Mouse (Mus musculus) c-Kit-positive CD71-negative TER-119-negative erythroid progenitor cells, embryonic 14.5 days (primary cell): ENCODE data around the gene Dclk1.
"Not testable (repeated sequence)": the region's sequence is repeated elsewhere in the genome, so short reads cannot be mapped to it uniquely, and the experiment has no call there.

Source experiments
- DNase-seq: peaks from one replicate; pipeline ENCODE4 v3.0.0-alpha.2; 2013; ENCODE audit warnings: low read depth

Dclk1 gene

GRCm38 (mm10) chr3:55241730-55242421, at the start of gene Dclk1:
Gene Dclk1, plus strand, starts transcription at chr3:55242364.
- no peak for DNase-seq

DNA sequence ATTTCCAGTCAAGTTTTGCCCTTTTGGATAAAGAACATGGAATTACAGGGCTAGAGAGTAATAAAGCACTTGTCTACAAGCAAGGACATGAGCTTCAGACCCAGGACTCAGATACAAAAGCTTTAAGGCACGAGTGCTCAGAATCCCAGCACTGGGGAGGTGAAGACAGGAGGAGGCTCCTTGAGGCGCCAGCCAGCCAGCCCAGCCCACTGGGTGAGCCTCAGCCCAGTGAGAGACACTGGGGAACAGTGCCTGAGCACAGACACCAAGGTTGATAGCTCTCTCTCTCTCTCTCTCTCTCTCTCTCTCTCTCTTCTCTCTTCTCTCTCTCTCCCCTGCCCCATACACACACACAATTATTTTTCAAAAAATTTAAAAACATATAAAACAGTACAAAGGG, 48.8 kb upstream of the Dclk1 start:
- DNase-seq = no peak

DNA sequence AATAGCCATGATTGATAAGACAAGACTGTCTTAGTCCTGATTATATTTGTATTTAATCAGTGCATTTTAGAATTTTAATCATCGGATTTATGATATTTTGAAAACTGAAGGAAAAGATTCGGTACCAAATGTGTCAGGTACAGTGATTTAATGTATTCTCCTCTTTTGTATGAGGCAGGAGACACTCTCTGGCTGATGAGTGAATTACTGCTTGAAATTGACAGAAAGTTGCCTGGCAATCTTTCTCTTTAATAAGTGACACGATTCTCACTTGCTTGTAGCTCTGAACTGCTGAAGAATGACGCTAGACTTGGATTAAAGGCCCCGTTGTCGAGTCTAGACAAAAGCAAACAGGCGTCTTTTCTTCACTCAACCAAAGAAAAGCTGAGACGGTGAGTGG, 47.4 kb upstream of the Dclk1 start:
- no peak for DNase-seq

DNA sequence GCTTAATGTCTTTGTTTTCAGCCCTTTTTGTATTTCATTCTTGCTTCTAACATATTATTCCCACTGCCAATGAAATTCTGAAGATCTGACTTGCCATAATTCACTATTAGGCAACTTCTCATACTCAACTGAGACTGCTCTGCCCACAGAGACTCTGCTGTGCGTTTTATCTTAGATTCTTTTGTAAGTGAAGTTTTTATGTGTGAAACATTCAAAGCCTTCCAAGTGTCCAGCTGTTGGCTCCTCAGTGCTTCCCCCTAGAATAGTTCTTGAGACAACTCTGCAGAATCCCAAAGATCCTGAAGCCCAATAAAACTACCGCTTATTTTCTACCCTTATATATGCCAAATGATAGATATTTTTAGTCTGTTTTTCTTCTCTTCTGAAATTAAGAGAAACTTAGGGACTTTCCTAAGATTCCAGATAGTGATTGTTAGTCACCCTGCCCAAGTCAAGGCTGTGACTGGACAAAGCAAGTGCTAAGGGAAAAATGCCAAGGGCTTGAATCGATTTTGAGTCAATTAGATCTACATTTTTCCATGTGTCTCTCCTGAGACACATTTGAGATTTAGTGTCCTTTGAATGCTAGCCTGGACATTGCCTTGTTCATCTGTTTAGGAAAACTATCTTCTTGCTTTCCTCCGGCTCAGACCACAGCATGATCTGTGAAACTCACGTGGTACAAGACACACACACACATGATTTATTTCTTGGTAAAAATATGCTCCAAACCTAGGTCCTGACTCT, 46.4 kb upstream of the Dclk1 start:
- no peak for DNase-seq

DNA sequence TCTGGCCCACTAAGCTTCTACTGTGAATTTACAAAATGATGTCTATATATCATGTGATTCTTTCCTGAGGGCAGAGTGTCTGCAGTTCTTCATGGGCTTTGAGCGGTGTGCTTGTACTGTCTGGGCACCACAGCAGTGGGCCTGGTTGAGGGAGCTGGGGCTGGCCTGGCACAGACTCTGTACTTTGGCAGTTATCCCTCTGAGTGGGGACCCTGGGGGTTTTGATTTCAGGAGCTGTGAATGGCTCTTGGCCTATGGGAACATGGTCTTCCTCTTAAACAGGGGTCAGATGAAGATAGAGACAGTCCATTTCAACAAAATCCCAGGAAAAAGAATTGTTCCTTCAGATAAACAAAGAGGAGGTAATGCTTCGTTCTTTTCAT, 45.8 kb upstream of the Dclk1 start:
- DNase-seq = no peak

DNA sequence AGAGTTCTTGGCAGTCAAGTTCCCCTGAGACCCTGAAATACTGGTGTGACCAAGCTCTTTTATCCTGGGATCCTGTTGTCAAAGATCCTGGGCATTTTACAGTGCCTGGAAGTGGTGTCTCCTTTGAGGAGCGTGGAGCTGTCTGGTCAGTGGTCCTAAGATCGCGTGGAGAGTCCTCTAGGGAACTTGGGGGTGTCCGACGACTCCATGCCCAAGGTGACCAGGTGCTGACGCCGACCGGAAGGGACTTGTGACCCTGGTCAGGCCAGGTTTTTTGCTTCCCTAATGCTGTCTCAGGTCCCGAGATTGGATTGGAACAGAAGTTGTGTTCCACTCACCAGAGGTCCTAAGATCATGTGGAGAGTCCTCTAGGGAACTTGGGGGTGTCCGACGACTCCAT, 38.5 kb upstream of the Dclk1 start:
- DNase-seq = not testable (repeated sequence)

GRCm38 (mm10) chr3:55206413-55206812, 35.8 kb upstream of the Dclk1 start:
- DNase-seq = no peak

DNA sequence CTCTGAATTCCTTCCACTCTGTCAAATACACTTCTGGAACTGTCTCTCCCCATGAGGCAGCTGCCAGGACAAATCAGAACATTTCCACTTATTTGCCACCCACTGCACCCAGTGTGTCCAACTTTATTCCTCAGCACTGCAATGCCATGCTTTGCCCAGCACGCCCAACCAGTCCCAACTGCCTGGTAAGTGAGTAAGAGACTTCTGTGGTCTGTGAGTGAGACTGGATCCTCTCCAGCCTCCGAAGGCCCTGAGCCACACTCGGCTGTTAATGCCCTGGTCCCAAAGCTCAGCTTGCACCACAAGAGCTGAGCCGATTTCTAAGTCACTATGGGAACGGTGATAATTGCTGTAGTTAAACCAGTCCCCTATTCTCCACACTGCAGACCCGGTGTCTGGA, 34.5 kb upstream of the Dclk1 start:
- DNase-seq = no peak

- no peak for DNase-seq
These were observed 29.9 kb upstream of the Dclk1 start for GRCm38 (mm10) chr3:55212254-55212653.

GRCm38 (mm10) chr3:55213785-55214184, 28.4 kb upstream of the Dclk1 start:
- no peak for DNase-seq

GRCm38 (mm10) chr3:55214413-55214812, 27.8 kb upstream of the Dclk1 start:
- DNase-seq = no peak

DNA sequence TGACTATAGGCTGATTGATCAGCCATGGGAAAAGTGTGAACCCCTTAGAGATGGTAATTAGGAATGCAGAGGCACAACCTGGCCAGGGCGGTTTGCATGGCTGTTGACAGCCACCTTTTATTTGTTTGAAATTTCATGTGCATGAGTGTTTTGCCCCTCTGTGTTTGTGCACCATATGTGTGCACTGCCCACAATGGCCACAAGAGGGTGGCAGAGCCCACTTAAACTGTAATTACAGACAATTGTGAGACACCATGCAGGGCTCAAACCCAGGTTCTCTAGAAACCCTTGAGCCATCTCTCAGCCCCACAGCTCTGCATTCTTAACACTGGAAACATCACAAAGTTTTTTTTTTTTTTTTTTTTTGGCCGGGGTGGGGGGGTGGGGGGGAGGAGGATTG, 19.7 kb upstream of the Dclk1 start:
- no peak for DNase-seq

GRCm38 (mm10) chr3:55223862-55224261, 18.3 kb upstream of the Dclk1 start:
- no peak for DNase-seq

DNA sequence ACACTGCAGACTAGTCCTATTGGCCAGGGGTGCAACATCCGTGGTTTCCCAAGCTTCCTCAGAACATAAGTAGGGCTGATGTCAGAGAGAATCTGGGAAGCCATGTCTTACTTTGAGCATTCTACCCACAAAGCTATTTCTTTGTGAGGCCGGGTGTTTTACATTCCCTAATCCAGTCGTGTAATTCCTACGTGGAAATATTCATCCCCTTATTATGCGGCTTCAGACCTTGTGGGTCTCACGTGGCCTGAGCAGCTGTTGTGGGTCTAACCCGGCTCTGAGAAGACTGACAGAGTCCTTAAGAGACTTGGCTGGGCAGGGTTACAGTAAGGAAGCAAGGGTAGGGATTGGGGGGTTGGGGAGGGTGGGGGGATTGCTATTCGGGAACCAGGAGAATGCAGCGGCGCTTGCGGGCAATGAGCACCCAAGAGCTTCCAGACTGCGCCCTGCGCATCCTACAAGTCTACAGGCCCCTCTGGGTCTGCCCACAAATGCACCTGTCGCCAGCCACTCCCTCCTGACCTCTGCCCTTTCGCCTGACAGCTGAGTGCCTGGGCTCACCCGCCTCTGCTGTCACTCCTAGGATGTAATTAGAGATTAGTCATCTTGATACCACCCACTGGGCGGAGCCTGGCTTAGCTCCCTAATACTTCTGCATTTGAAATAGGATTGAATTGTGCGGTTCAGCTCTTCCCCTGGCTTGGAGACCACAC, 15.5 kb upstream of the Dclk1 start:
- peak; percentile 16 for DNase-seq

DNA sequence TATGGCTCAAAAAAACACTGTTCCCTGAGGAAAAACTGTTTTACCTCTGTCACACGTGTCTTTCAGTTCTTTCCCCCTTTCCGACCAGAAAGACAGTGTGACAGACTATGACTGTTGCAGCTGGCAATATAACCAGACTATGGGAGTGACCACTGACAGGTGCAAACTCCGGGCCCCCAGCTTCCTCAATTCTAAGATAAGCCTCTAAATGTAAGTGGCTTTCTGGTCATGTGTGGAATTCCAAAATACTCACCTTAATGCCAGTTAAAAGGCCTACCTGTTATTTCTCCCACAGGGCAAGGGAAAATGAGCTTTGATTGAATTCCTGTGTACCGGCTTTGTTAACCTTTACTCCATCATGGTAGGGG, 15.0 kb upstream of the Dclk1 start:
- no peak for DNase-seq

DNA sequence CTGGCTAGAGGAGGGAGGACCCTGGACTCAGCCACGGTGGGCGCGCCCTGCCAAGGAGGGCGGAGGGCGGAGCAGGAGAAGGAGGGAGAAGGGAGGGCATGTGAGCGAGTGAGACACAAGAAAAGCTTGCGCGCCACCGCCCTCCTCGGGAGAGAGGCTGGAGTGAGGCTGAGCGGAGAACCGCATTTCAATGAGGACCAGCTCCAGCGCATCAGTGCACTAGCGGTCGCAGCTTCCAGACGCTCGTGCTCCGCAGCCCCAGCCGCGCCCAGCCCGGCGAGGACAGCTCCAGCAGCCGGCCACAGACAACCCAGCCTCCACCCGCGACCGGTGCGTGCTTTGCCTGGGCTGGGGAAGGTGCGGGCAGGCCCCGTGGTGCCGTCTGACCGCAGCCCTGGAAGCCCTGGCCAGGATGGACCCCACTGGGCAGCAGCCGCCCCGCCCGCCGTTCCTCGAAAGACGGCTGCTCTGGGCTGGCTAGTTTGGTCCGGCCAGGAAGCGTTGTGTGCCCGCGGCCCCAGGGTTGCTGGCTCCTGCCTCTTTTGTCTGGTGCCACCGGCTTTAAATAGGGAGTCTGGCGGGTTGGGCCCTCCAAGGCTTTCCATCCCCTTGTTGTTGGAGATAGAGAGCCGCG, 375 bp downstream of the Dclk1 start:
- DNase-seq = no peak

DNA sequence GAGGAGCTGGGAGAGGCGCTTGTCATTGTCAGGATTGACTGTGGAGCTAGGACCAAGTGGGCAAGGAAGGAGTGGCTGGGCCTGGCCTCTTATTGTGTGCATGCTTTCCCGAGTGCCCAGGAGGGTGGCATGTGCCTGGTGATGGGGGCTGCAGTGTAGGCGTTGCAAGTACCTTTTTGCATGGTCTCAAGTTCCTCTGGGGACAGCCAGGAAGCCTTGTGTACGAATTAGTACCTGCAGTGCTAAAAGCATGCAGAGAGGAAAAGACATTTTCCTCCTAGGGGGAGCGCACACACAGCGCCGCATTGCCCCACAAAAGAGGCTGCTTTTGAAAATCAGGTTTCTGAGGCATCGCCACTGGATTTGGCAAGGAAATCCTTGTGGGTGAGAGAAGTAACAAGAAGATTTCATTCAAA, 900 bp downstream of the Dclk1 start:
- no peak for DNase-seq

- DNase-seq = no peak
These were observed 1.9 kb downstream of the Dclk1 start for GRCm38 (mm10) chr3:55244087-55244486.

DNA sequence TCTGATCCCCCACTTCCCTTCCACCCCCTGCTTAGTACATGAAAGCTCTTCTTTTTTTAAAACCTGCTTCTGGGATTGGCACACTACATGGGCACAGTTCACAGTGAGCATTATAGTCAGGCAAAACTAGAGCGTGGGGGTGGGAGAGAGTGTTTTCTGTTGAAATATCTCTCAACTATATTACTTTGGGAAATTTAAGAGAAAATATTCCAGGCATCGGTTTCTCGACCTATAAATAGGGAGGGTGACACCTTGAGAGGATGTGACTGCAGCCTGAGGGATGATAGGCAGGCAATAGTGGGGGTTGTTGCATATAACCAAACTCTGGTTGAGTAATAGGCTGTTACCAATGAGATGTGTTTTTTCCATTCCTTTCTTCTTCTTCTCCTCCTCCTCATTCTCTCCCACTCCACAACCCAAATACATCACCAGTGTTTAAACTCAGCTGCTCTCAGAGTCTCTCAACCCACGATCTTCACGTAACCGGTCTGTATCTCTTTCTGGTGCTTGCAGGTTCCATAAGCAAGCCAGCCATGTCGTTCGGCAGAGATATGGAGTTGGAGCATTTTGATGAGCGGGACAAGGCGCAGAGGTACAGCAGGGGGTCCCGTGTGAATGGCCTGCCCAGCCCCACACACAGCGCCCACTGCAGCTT, 4.6 kb downstream of the Dclk1 start:
- no peak for DNase-seq

- DNase-seq = no peak
These were observed 5.9 kb downstream of the Dclk1 start for GRCm38 (mm10) chr3:55248048-55248447.

DNA sequence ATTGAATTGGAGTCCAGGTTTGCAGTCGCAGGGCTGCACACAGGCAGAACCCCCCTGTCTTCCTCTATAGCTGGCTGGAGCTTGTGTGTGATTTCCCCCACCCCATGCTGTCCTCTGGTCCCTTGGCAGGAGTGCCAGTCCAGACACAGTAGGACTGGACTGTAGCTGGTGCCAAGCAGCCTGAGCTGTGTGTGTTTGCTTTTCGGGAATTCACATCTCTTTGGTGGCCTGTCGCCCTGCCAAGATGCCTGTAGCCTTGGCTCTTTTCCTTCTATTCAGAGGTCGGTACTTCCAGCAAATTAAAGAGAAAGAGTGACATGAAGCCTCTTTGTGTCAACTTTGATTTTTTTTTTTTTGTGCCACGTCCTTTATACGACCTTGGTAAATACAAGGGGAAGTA, 6.3 kb downstream of the Dclk1 start:
- no peak for DNase-seq

GRCm38 (mm10) chr3:55250631-55251030, 8.5 kb downstream of the Dclk1 start:
- DNase-seq = no peak
